Mouse (Mus musculus) hindbrain, embryonic 13.5 days (tissue): ENCODE measurements around the gene Kcns1. TPM values are rescaled to one million over a fixed set of nuclear protein-coding genes. Genes with fewer than 3 reads are reported as not detected.

Experiments used
- ATAC-seq: fragments of 200-750 bp; cut with Nextera tagmentation; 2 replicates; pipeline ENCODE4 v1.8.0; 2017; ENCODE audit warnings: moderate TSS enrichment; ENCODE audit not compliant: low FRiP score
- H3K27ac ChIP-seq: fragments of 300-500 bp; sonication (generic); 2 replicates; pipeline ENCODE4 v1.5.1; 2015; ENCODE audit warnings: inconsistent platforms, mild to moderate bottlenecking, moderate library complexity
- H3K27me3 ChIP-seq: fragments of 300-500 bp; sonication (generic); 2 replicates; pipeline ENCODE4 v1.6.1; 2015; ENCODE audit warnings: mild to moderate bottlenecking, inconsistent platforms
- H3K36me3 ChIP-seq: fragments of 300-500 bp; sonication (generic); 2 replicates; pipeline ENCODE4 v1.6.1; 2015; ENCODE audit warnings: mild to moderate bottlenecking, inconsistent platforms
- H3K4me1 ChIP-seq: fragments of 300-500 bp; sonication (generic); replicated peaks from 2 replicates; pipeline ENCODE4 v1.6.1; 2015; ENCODE audit warnings: inconsistent platforms
- H3K4me2 ChIP-seq: fragments of 300-500 bp; sonication (generic); 2 replicates; pipeline ENCODE4 v1.6.1; 2015; ENCODE audit warnings: inconsistent platforms, mild to moderate bottlenecking, moderate library complexity
- H3K4me3 ChIP-seq: fragments of 300-500 bp; sonication (generic); 2 replicates; pipeline ENCODE4 v1.5.1; 2015; ENCODE audit warnings: mild to moderate bottlenecking, inconsistent platforms
- H3K9ac ChIP-seq: fragments of 300-500 bp; sonication (generic); 2 replicates; pipeline ENCODE4 v1.6.1; 2015; ENCODE audit warnings: mild to moderate bottlenecking, inconsistent platforms
- H3K9me3 ChIP-seq: fragments of 300-500 bp; sonication (generic); 2 replicates; pipeline ENCODE4 v1.6.1; 2016; ENCODE audit warnings: inconsistent platforms
- WGBS: fragments of 180-500 bp; shearing (Covaris S2); methylation state at CpG from one replicate; pipeline ENCODE4 v1.1.7; 2015; 5-methylcytosine and 5-hydroxymethylcytosine counted together
- polyA plus RNA-seq: library from polyadenylated mRNA; unstranded; fragments of >200 nt; fragmentation: Nextera tagmentation; extraction: Ambion mirVana; gene quantifications from 2 replicates; pipeline ENCODE4 v1.2.1, GENCODE M21; 2015

The Kcns1 gene
- polyA plus RNA-seq, 1 experiment from 2014 or later = 0.17 TPM

GRCm38 (mm10) chr2:164137754-164138153, 33.2 kb downstream of the Kcns1 start:
- Histone ChIP-seq H3K36me3 (peaks cover 4% of the 10 kb centered on the region; the same call in 1 of the 2 replicates), H3K27ac (no peak overlapping the region), H3K4me1 (peaks cover 20% of the 10 kb centered on the region), H3K27me3 (no peaks in the 10 kb centered on the region), H3K4me2 (no peak overlapping the region), H3K9ac (no peak overlapping the region), H3K9me3 (no peaks in the 10 kb centered on the region), H3K4me3 (no peak overlapping the region)
- 74% methylated on average over 6 of the region's 6 CpGs for WGBS
- ATAC-seq = no peak

DNA sequence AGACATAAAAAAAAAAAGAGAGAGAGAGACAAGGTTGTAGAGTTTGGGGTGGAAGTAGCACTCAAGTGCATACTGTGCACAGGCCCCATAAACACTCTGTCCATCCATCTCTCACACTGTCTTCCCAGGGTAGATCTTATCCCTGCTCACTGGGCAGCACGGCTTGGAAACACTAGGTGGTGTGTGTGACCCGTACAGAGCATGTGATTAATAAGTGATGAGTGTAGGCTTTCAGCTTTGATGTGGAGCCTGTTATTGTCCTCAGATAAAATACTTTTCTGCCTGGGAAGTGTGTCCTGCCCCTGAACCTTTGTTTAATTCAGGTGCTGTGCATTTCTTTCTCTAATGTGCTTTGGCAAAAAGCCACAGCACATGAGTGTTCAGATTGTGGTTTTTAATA, 34.5 kb downstream of the Kcns1 start:
- ATAC-seq = no peak
- peaks cover 17% of the 10 kb centered on the region for H3K4me1 ChIP-seq
- no peaks in the 10 kb centered on the region for H3K27me3 ChIP-seq
- no peak overlapping the region for H3K27ac ChIP-seq
- WGBS = 20% methylated on average over 2 of the region's 2 CpGs
- no peak overlapping the region for H3K4me2 ChIP-seq
- H3K36me3 ChIP-seq = peaks cover 13% of the 10 kb centered on the region
- H3K9me3 ChIP-seq = no peaks in the 10 kb centered on the region
- H3K4me3 ChIP-seq = no peak overlapping the region
- H3K9ac ChIP-seq = 0 out of 2 replicates have a peak overlapping the region, but pooled peaks have one; percentile 0

GRCm38 (mm10) chr2:164135367-164135766, 35.5 kb downstream of the Kcns1 start:
- Histone ChIP-seq H3K27ac (no peak overlapping the region), H3K9ac (no peak overlapping the region), H3K27me3 (no peaks in the 10 kb centered on the region), H3K9me3 (no peaks in the 10 kb centered on the region), H3K4me3 (no peak overlapping the region), H3K4me1 (peaks cover 17% of the 10 kb centered on the region), H3K36me3 (peaks cover 19% of the 10 kb centered on the region), H3K4me2 (no peak overlapping the region)
- no peak for ATAC-seq
- WGBS = 75% methylated on average over 1 of the region's 1 CpGs

- H3K36me3 ChIP-seq = peaks cover 19% of the 10 kb centered on the region
- peaks cover 17% of the 10 kb centered on the region for H3K4me1 ChIP-seq
- H3K4me2 ChIP-seq = no peak overlapping the region
- H3K27me3 ChIP-seq = no peaks in the 10 kb centered on the region
- H3K9ac ChIP-seq = no peak overlapping the region
- no peaks in the 10 kb centered on the region for H3K9me3 ChIP-seq
- ATAC-seq = no peak
- H3K4me3 ChIP-seq = no peak overlapping the region
- H3K27ac ChIP-seq = no peak overlapping the region
- 70% methylated on average over 6 of the region's 6 CpGs for whole genome bisulfite sequencing
Measured at GRCm38 (mm10) chr2:164134563-164134962, 36.4 kb downstream of the Kcns1 start.

- Histone ChIP-seq H3K27me3 (no peaks in the 10 kb centered on the region), H3K9ac (no peak overlapping the region), H3K36me3 (peaks cover 21% of the 10 kb centered on the region), H3K27ac (no peak overlapping the region), H3K4me3 (no peak overlapping the region), H3K9me3 (no peaks in the 10 kb centered on the region), H3K4me2 (no peak overlapping the region), H3K4me1 (no peaks in the 10 kb centered on the region; the same call in 1 of the 2 replicates)
- ATAC-seq = no peak
- 82% methylated on average over 1 of the region's 1 CpGs for WGBS
Measured at GRCm38 (mm10) chr2:164131586-164131985, 39.3 kb downstream of the Kcns1 start.

DNA sequence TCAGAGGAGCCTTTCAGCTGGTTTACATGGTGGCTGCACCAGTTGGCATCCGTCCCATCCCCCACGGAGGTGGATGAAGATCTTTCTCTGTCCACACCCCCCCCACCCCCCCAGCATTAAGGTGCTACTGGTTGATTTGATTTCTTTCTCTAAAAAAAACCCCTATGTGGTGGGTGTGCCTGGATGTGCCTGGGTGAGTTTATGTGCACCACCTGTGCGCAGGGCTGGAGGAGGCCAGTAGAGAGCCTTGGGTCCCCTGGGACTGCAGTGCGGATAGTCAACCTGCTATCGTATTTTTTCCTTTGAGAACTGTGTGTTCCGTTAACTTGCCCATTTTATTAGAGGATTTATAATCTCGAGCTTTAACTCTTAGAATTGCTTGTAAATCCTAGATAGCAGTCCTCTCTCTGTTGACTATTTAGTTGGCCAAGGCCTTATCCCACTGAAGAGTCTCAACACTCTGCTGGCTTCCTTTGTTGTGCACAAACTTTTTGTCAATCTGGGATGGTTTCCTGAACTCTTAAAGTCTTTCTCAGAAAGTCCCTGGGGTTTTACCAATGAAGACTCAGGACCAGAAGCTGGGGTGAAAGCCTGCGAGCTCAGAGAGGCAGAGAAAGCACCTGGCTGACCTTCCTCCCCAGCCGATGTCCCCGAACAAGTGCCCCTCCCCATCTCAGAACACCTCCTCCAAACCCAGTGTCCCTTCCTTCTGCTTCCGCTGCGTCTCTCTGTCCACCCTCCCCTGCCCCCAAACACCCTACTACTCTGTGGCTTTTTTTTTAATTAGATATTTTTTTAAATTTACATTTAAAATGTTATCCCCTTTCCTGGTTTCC, 42.1 kb downstream of the Kcns1 start:
- Histone ChIP-seq H3K36me3 (peaks cover 29% of the 10 kb centered on the region), H3K4me3 (no peak overlapping the region), H3K4me1 (no peaks in the 10 kb centered on the region), H3K9ac (no peak overlapping the region), H3K27me3 (no peaks in the 10 kb centered on the region), H3K9me3 (no peaks in the 10 kb centered on the region), H3K4me2 (no peak overlapping the region), H3K27ac (no peak overlapping the region)
- ATAC-seq = no peak
- 92% methylated on average over 12 of the region's 12 CpGs for WGBS

DNA sequence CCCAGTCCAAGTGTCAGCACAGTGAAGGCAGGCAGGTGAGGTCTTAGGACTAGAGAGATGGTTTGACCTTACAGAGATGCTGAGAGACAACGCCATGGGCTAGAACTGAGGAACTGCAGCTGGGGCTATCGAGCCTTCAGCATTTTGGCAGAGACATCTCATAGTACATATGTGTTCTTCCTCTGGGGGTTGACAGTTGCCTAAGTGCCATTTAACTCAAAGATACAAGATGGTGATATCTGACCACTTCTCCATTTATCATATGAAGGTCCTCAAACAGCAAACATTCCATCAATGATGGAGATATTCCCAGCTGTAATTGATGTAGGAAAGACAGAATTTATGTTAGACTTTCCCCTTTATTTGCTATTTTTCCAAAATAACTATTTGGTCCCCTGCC, 43.6 kb downstream of the Kcns1 start:
- no peak overlapping the region for H3K4me3 ChIP-seq
- H3K36me3 ChIP-seq = peaks cover 35% of the 10 kb centered on the region
- H3K4me2 ChIP-seq = no peak overlapping the region
- H3K9ac ChIP-seq = no peak overlapping the region
- 98% methylated on average over 2 of the region's 2 CpGs for WGBS
- H3K9me3 ChIP-seq = no peaks in the 10 kb centered on the region
- ATAC-seq = no peak
- H3K4me1 ChIP-seq = no peaks in the 10 kb centered on the region
- no peak overlapping the region for H3K27ac ChIP-seq
- H3K27me3 ChIP-seq = no peaks in the 10 kb centered on the region

DNA sequence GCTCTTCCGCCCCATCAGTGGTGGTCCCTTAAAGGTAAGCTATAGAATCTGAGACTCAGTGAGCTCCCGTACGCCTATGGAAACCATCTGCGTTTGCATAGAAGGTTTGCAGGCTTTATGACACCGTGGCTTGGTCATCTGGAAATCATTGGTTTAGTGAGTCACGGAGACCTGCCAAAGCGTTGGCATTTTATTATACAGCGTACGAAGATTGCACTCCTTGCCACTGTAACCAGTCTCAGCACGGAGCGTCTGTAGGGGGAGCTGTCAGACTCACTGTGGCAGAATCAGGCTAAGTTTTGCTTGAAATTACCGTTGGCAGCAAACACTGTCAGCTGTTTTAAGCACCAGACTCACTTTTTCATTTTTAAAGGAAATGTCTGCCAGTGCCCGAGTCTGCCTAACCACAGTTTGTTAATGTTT, 44.4 kb downstream of the Kcns1 start:
- Histone ChIP-seq H3K27ac (no peak overlapping the region), H3K9me3 (no peaks in the 10 kb centered on the region), H3K4me1 (no peaks in the 10 kb centered on the region), H3K9ac (no peak overlapping the region), H3K4me2 (no peak overlapping the region), H3K36me3 (peaks cover 32% of the 10 kb centered on the region), H3K4me3 (no peak overlapping the region), H3K27me3 (no peaks in the 10 kb centered on the region)
- no peak for ATAC-seq
- WGBS = 83% methylated on average over 13 of the region's 13 CpGs

- no peak overlapping the region for H3K4me3 ChIP-seq
- no peak overlapping the region for H3K4me2 ChIP-seq
- H3K36me3 ChIP-seq = peaks cover 50% of the 10 kb centered on the region
- ATAC-seq = no peak
- H3K4me1 ChIP-seq = no peaks in the 10 kb centered on the region
- 77% methylated on average over 5 of the region's 5 CpGs for WGBS
- H3K27me3 ChIP-seq = no peaks in the 10 kb centered on the region
- no peak overlapping the region for H3K9ac ChIP-seq
- no peaks in the 10 kb centered on the region for H3K9me3 ChIP-seq
- H3K27ac ChIP-seq = no peak overlapping the region
Measured at GRCm38 (mm10) chr2:164123169-164123766, 47.6 kb downstream of the Kcns1 start.

- no peak overlapping the region for H3K27ac ChIP-seq
- WGBS = 93% methylated on average over 6 of the region's 6 CpGs
- no peaks in the 10 kb centered on the region for H3K27me3 ChIP-seq
- no peaks in the 10 kb centered on the region for H3K9me3 ChIP-seq
- no peaks in the 10 kb centered on the region for H3K4me1 ChIP-seq
- H3K4me3 ChIP-seq = no peak overlapping the region
- ATAC-seq = no peak
- H3K9ac ChIP-seq = no peak overlapping the region
- H3K36me3 ChIP-seq = peaks cover 45% of the 10 kb centered on the region
- H3K4me2 ChIP-seq = no peak overlapping the region
Measured at GRCm38 (mm10) chr2:164119503-164119902, 51.4 kb downstream of the Kcns1 start.

DNA sequence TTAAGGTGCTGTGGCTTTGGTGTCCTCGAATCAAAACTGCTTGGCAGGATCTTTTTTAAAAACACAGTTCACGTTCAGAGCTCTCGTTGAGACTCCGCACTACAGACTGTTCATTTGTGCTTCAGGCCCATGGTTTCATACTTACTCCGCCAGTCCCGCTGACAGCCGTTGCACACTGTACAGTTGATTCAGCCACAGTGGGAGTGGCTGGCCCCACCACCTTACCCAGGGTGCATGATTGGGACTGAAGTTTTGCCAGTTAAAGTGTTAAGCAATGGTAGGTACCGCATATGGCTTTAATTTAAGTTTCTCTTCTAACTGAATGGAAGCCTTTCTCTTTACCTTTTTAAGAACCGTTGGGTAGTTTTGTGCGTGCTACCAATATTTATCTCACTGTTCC, 55.4 kb downstream of the Kcns1 start:
- H3K4me1 ChIP-seq = no peaks in the 10 kb centered on the region
- H3K4me2 ChIP-seq = no peak overlapping the region
- ATAC-seq = no peak
- H3K9me3 ChIP-seq = no peaks in the 10 kb centered on the region
- WGBS = 88% methylated on average over 10 of the region's 10 CpGs
- H3K9ac ChIP-seq = no peak overlapping the region
- H3K4me3 ChIP-seq = no peak overlapping the region
- H3K27me3 ChIP-seq = no peaks in the 10 kb centered on the region
- no peak overlapping the region for H3K27ac ChIP-seq
- H3K36me3 ChIP-seq = peaks cover 49% of the 10 kb centered on the region

GRCm38 (mm10) chr2:164114051-164114450, 56.9 kb downstream of the Kcns1 start:
- peaks cover 34% of the 10 kb centered on the region for H3K36me3 ChIP-seq
- H3K9ac ChIP-seq = no peak overlapping the region
- H3K27ac ChIP-seq = no peak overlapping the region
- H3K4me1 ChIP-seq = no peaks in the 10 kb centered on the region
- H3K9me3 ChIP-seq = no peaks in the 10 kb centered on the region
- H3K27me3 ChIP-seq = no peaks in the 10 kb centered on the region
- no peak for ATAC-seq
- WGBS = 91% methylated on average over 6 of the region's 6 CpGs
- no peak overlapping the region for H3K4me2 ChIP-seq
- H3K4me3 ChIP-seq = no peak overlapping the region
